Mouse (Mus musculus) ZHBTc4 (cell line): ENCODE measurements around the gene Pcif1.
"Not testable (repeated sequence)": the region's sequence is repeated elsewhere in the genome, so short reads cannot be mapped to it uniquely, and the experiment has no call there.

Source experiments
- DNase-seq: peaks from one replicate; pipeline ENCODE4 v3.0.0-alpha.2; 2011; ENCODE audit warnings: low read depth, low spot score

Pcif1 gene

GRCm38 (mm10) chr2:164866741-164867551, 12.2 kb upstream of the Pcif1 start:
- DNase-seq, result peak; percentile 87

- peak; percentile 86 for DNase-seq
Measured at GRCm38 (mm10) chr2:164867566-164867965, 11.5 kb upstream of the Pcif1 start.

GRCm38 (mm10) chr2:164868491-164868890, 10.6 kb upstream of the Pcif1 start:
- no peak for DNase-seq

GRCm38 (mm10) chr2:164871602-164872303, 7.4 kb upstream of the Pcif1 start:
- peak; percentile 54 for DNase-seq

- DNase-seq, result no peak
Measured at GRCm38 (mm10) chr2:164873621-164874020, 5.5 kb upstream of the Pcif1 start.

GRCm38 (mm10) chr2:164874239-164874769, 4.8 kb upstream of the Pcif1 start:
- peak; percentile 86 for DNase-seq

GRCm38 (mm10) chr2:164875648-164876047, 3.5 kb upstream of the Pcif1 start:
- not testable (repeated sequence) for DNase-seq

GRCm38 (mm10) chr2:164877376-164878215, 1.5 kb upstream of the Pcif1 start:
- peak; percentile 40 for DNase-seq

GRCm38 (mm10) chr2:164878509-164879227, 436 bp upstream of the Pcif1 start:
- peak; percentile 75 for DNase-seq

GRCm38 (mm10) chr2:164879568-164880277, 619 bp downstream of the Pcif1 start:
- DNase-seq, result peak; percentile 97

- no peak for DNase-seq
Measured at GRCm38 (mm10) chr2:164882619-164883018, 3.5 kb downstream of the Pcif1 start.

GRCm38 (mm10) chr2:164885788-164886187, 6.7 kb downstream of the Pcif1 start:
- no peak for DNase-seq

GRCm38 (mm10) chr2:164886617-164887016, 7.5 kb downstream of the Pcif1 start:
- DNase-seq, result no peak

GRCm38 (mm10) chr2:164888996-164889395, 9.9 kb downstream of the Pcif1 start:
- no peak for DNase-seq

- DNase-seq, result no peak
Measured at GRCm38 (mm10) chr2:164889960-164890359, 10.9 kb downstream of the Pcif1 start.

- DNase-seq, result no peak
Measured at GRCm38 (mm10) chr2:164890411-164891049, 11.4 kb downstream of the Pcif1 start.

- no peak for DNase-seq
Measured at GRCm38 (mm10) chr2:164891056-164891834, 12.1 kb downstream of the Pcif1 start.

GRCm38 (mm10) chr2:164891908-164892695, 13.0 kb downstream of the Pcif1 start:
- DNase-seq, result no peak
